Mouse (Mus musculus) adrenal gland (tissue): Measurements from ENCODE around the gene Gm6793.

Experiments
- intact Hi-C: fragments of 180-260 bp; cut with DNase I; formaldehyde crosslinking; loops from one replicate; pipeline ENCODE4 v1.15.1; 2025

Gene Gm6793

DNA sequence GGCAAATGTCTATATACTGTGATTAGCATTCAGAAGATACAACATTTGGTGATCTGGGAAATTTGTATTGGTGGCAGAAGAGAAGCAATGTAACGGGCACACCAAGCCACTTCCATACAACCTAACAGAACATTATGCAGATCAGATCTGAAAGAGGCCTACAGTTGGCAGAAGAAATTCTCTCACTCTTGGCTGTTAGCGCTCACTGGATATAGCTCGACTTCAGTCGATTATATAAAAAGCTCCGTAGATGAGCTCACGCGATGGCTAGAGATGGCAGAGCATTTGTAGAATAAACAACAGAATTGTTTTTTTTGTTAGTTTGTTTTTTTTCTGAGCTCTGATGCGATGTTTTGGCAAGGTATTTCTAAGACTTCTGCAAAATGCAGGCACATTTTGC is 23.6 kb downstream of the Gm6793 start:
- intact Hi-C loops: loop anchor here (5.0 kb wide), 2 partner anchors 49 to 109 kb away; partner anchors contain the start of gene Gabarapl2

DNA sequence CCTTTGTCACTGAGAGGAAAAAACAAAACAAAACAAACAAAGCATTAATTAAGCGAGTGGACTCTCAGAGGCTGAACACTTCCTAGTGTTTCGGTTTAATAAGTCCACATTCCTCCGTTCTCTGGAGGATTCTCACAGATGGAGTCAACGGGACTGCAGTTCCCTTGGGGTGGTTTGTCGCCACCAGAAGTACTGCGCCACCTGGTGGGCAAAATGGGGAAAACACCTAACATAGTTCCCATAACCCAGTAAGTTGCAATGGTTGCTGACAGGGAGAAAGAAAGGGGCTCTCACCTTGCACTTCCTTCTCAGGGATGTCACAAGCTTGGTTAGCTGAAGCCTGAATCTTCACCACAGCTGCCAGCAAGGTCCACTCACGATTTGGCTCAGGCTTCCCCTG is 24.9 kb downstream of the Gm6793 start:
- intact Hi-C loops: loop anchor here (5.0 kb wide), 2 partner anchors 48 to 108 kb away; partner anchors contain the start of gene Gabarapl2

DNA sequence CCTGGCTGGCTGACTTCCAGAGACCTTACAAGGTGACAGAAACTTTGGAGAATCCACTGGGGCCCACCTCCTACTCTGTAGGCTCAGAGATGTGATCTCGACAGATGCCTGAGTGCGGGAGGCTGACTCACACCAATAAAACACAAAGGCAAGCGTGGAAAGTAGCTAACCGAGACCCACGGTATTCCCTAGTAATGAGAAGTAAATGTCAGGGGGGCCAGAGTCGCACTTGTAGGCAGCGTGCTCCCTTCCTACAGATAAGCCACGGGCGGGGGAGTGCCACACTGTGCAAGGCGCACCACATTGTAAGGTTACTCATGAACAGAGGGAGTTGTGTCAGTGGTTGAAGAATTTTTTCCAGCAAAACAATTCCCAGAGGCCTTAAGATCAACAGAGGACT is 30.3 kb downstream of the Gm6793 start:
- intact Hi-C loops: no loop called here

DNA sequence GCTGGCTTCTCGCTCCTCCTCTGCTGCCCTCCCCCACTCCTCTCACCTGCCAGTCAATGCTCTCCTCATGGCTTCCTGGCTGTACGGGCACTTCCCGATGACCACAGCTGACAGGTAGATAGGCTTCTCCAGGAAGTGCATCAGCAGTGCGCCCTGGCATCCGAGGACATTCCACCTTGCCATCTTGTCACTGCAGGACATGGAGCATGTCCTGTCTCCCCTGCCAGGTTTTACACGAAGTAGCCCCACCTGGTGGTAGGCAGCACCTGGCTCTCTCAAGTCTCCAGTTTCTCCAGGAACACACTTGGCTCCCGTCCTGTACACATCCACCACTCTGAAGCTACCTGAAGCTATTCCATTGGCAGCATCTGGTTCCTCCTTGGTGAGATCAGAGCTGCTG is 32.7 kb downstream of the Gm6793 start:
- intact Hi-C loops: no loop called here

DNA sequence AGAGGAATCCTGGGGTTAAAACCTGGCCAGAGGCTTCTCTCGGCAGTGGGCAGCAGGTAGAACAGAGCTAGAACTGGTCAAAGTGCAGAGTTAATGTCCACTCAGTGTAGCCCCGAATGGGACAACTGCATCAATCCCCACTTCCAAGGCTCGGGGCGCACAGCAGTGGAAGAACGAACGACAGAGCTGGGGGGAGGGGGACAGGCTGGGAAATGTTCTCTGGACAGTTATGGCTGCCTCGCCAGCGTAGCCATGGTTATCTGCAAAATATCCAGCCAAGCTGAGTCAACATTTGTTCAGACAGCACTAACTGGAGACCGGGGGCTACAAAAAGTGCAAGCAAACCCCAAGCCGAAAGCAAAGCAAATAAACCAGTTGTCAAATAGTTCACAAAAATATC is 36.7 kb downstream of the Gm6793 start:
- intact Hi-C loops: no loop called here

DNA sequence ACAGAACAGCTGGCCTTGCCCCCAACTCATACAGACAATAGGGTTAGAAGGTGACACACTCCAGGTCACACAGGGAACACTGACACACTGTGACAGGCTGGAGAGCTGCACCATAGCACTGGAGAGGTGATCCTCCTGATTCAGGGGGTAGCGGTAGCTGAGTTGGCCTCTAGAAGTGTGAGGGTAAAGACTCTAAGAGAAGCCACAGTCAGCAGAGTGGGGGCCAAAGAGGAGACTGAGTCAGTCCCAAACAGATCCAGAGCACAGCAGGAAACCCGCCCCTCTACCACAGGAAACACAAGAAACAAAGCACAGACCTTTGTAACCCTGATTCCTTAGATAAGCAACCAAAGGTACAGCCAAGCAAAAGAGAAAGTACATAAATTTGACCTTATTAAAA is 38.5 kb downstream of the Gm6793 start:
- intact Hi-C loops: no loop called here

DNA sequence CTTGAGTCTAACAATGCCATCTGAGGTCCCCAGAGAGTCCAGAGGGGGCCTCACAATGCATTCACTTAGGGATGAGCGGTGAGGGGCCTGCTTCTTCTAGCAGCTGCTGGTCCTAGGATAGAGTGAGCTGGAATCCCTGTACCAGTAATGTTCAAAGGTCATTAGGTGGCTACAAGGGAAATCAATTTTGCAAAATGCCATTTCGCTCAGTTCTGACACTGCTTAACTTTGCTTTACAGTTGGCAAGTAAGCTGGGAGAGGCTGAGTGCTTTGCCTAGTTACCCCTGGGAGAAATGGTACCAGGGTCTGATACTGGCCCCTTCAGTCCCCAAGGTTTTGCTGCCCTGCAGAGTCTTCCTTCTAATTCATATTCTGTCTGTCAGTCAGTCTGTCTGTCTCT is 39.1 kb downstream of the Gm6793 start:
- intact Hi-C loops: no loop called here

DNA sequence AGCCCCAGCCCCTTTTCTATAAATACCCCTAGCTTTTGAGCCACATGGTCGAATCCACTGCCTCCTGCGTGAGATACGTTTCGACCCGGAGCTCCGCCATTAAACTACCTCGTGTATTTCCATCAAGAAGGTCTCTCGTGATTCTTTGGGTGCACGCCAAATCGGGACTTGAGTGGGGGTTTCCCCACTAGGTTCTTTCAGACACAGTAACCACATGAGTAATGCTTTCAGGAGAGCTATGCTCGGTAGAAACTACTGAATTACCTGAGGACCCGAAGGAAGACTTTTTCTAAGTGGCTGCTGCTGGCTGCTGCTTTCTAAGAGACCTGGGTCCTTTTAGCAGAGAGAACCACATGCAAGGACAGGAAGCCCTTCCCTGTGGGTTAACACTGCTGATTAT is 40.7 kb downstream of the Gm6793 start:
- intact Hi-C loops: no loop called here

DNA sequence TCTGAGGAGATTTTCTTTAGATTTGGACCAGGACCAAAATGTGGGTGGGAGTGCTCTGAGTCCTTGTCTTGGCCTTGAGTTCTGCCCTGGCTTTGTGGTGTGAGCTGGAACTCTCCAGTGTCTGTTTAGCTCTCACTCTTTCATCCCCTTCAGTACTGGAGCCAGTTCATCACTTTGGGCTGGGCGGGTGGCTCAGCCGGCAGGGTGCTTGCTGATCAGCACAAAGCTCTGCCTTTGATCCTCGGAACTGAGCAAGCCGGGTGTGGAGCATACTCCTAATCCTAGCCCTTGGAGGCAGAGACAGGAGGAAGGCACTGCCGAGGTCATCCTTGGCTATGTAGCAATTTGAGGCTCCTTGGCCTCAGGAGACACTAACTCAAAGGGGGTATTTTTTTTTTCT is 45.8 kb downstream of the Gm6793 start:
- intact Hi-C loops: no loop called here

DNA sequence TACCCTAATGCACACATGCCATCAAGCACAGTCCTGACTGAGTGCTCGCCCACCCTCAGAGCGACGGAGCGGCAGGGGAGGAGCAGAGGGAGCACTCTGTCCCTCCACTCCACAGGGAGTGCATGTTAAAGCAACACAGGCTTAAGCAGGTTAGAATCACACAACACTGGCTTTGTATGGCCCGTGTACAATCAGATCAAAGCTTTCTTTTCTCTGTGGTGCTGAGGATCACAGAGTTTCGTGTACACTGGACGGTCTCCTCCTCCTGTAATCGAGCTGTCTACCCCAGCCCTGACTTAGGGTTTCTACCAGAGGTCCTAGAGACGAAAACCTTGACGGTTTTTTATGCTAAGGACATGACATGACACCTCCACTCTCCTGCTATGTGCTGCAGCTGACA is 46.3 kb downstream of the Gm6793 start:
- intact Hi-C loops: no loop called here

DNA sequence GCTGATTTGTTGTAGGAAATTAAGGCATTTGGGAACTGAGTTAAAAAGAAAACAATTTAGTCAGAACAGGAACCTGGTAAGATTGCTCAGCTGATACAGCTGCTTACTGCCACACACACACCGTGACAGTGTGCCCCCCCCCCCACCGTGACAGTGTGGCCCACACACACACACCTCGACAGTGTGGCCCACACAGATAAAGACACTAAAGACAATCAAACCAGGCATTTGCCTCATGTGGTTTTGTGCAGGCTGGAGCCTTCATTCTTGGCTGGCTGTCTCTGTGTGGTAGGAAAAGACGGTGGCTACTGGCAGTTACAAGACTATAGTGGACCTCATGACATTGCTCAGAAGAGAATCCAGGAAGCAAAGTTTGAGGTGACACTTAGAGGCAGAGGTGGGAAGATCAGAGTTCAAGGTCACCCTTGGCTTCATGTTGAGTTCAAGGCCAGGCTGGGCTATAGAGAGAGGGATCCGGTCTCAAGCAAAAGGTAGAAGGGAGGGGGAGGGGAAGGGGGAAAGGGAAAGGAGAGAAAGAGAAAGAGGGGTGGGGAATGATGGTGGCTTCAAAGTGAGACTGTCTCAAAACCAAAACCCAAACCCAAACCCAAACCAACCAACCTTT is 47.5 kb downstream of the Gm6793 start:
- intact Hi-C loops: no loop called here

DNA sequence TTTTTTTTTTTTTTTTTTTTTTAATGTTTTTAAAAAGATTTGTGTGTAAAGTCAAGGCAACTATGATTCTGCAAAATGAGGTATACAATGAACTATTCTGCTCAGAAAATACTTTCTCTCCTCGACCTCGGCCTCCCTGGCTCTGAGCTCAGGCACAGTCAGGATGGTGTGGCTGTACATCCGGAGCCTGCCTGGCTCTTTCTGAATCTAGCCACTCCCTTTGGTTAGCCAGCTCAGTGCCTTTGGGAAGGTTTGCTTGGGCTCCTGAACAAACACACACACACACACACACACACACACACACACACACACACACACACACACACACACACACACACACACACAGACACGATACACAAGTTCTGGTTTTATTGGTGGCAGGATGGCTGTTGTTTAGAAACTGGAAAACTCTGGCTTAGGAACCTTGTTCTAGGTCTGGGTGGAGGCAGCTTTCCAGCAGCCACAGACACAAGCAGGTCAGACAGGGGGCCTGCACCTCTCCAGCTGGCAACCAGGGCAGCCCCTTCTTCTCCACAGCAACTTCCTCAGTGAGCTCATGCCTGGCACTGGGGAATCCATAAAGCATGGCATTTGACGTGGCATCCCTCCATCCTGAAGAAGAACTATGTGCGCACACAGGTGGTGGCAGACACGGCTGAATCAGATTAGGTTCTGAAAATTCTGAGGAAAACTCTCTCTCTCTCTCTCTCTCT is 49.8 kb downstream of the Gm6793 start:
- intact Hi-C loops: no loop called here

DNA sequence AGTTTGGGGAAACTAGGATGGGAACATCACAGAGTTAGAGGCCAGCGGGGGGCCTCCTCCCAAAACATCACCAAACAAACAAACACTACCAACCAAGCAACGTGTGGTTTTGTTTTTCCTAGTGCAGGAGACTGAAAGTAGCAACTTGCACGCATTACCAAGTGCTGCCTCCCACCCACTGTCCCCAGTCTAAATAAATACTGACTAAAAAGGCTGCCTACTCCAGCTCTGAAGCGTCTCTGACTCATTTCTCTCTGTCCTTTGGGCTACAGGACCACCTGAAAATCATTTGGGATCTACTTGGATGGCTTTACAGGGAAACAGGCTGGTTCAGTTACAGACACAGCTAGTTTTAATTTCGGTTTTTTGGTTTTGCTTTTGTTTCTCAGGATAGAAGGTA is 50.5 kb downstream of the Gm6793 start:
- intact Hi-C loops: no loop called here

DNA sequence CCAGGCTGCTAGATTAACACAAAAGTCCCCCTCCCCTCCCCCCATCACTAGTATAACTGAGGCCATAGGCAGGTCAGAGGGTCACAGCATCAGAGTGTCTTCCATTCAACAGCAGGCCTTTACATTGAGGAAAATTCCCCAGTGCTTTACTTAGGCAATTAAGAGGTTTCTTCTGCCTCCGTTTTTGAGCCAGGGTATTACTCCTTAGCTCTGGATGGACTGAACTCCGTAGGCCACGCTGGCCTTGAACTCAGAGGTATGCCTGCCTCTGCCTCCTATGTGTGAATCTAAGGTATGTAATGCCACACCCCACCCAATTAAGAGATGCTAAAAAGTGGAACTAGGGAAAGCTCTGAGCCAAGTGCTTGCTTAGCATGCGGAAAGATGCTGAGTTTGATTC is 51.3 kb downstream of the Gm6793 start:
- intact Hi-C loops: no loop called here
